Mouse (Mus musculus): ENCODE data around the gene Gm6993. TPM values are rescaled to one million over a fixed set of nuclear protein-coding genes. Genes with fewer than 3 reads are reported as not detected.

Gm6993 gene
- polyA plus RNA-seq, 1 experiment from 2014 or later = not detected

DNA sequence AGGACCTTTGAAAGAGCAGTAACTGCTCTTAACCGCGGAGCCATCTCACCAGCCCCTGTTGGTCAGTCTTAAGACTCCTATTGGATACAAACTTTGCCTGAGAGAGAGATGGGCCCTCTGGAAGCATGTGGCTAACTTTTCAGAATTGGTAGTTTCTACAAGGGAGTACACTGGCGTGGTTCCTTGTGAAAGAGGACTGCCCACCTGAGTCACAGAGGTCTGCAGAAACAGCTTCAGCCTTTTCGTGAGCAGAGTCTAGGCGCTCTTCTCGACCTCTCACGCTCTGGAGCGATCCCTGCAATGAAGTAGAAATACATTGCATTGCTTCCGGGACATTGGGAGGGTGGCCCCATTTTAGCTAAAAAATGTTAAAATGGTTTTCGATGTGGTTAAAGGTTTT, 29.8 kb downstream of the Gm6993 start:
- H3K36me3 ChIP-seq (ENCODE audit: control insufficient read depth, insufficient read depth, low read length) = peaks cover 64% of the 10 kb centered on the region
- no peak overlapping the region for H3K4me3 ChIP-seq (ENCODE audit: low read depth, low read length)
- no peaks in the 10 kb centered on the region for H3K27me3 ChIP-seq (ENCODE audit: control insufficient read depth, insufficient read depth, low read length)
- peak overlapping the region; percentile 84; the same call in 1 of the 2 replicates for H3K27ac ChIP-seq (ENCODE audit: low read length)
- no peaks in the 10 kb centered on the region for H3K9me3 ChIP-seq (ENCODE audit: control insufficient read depth, low read depth, low read length)
- WGBS = 70% methylated on average over 10 of the region's 10 CpGs
- peaks cover 66% of the 10 kb centered on the region for H3K4me1 ChIP-seq (ENCODE audit: control insufficient read depth, insufficient read depth, low read length)
- no peak overlapping the region for H3K9ac ChIP-seq (replicated peaks; ENCODE audit: low read depth, low read length)
- ATAC-seq (ENCODE audit: insufficient number of reproducible peaks, insufficient read depth, low FRiP score, low read depth) = no peak
- peak overlapping the region; percentile 33; the same call in 1 of the 2 replicates for H3K4me2 ChIP-seq (replicated peaks; ENCODE audit: low read depth, low read length)

DNA sequence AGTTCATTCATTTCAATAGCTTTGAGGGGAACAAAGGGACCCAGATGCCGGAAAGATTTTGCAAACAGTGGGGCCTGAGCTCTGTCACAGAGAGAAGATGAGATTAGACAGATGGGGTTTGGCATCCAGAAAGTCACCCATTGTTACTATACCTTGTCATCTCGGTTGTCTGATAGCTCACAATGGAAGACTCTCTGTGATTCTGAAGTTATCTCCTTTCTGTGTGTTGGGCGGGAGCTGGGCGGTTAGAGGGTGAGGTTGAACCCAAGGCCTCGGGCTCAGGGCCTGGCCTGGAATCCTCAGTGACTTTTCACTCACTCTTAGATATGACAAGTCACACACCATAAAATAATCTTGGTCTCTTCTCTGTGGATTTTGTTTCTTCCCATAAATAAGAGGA, 30.2 kb downstream of the Gm6993 start:
- H3K36me3 ChIP-seq (ENCODE audit: control insufficient read depth, insufficient read depth, low read length) = peaks cover 65% of the 10 kb centered on the region

DNA sequence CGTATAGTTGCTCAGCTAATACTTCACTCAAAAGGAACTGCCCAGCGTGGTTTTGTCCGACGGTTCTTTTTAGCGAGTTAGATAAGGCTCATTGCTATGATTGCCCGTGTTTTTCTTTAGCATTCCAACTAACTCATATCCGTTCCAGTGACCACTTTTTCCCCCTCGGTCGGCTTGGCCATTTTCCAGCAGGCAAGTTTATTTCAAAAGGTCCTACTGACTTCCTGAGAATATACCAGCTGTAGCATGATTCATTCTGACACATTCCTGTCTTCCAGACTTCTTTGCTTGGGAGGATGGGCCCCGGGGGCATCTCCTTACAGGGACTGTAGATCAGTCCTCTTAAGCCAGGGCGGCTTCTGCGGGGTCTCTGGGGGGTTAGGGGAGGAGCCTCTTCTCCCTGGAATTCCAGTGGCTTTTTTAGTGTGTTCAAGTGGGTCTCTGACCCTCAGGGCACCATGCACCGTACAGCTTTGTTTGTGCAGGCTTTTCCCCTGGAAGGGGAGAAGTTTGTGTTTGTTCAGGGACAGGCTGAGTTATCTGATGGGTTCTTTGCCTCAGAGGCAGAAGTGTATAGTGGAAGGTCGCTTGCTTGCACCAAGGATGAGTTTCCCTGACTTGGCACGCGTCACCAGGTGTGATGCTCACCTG, 30.9 kb downstream of the Gm6993 start:
- no peaks in the 10 kb centered on the region for H3K9me3 ChIP-seq (ENCODE audit: control insufficient read depth, low read depth, low read length)
- peaks cover 70% of the 10 kb centered on the region for H3K4me1 ChIP-seq (ENCODE audit: control insufficient read depth, insufficient read depth, low read length)
- H3K4me3 ChIP-seq (ENCODE audit: low read depth, low read length) = 0 out of 2 replicates have a peak overlapping the region, but pooled peaks have one; percentile 3
- 10% methylated on average over 16 of the region's 16 CpGs for WGBS
- H3K36me3 ChIP-seq (ENCODE audit: control insufficient read depth, insufficient read depth, low read length) = peaks cover 70% of the 10 kb centered on the region
- H3K9ac ChIP-seq (replicated peaks; ENCODE audit: low read depth, low read length) = no peak overlapping the region
- peak; percentile 56; the same call in 1 of the 2 replicates for ATAC-seq (ENCODE audit: insufficient number of reproducible peaks, insufficient read depth, low FRiP score, low read depth)
- H3K27ac ChIP-seq (ENCODE audit: low read length) = peak overlapping the region; percentile 84
- H3K27me3 ChIP-seq (ENCODE audit: control insufficient read depth, insufficient read depth, low read length) = no peaks in the 10 kb centered on the region
- peak overlapping the region; percentile 33 for H3K4me2 ChIP-seq (replicated peaks; ENCODE audit: low read depth, low read length)

More for the DNA sequence above, 30.2 kb downstream of the Gm6993 start:
- WGBS = 39% methylated on average over 5 of the region's 5 CpGs
- no peak for ATAC-seq (ENCODE audit: insufficient number of reproducible peaks, insufficient read depth, low FRiP score, low read depth)
- Histone ChIP-seq H3K27me3 (ENCODE audit: control insufficient read depth, insufficient read depth, low read length) (no peaks in the 10 kb centered on the region), H3K4me3 (ENCODE audit: low read depth, low read length) (0 out of 2 replicates have a peak overlapping the region, but pooled peaks have one; percentile 3), H3K4me2 (replicated peaks; ENCODE audit: low read depth, low read length) (peak overlapping the region; percentile 33), H3K9ac (replicated peaks; ENCODE audit: low read depth, low read length) (no peak overlapping the region), H3K27ac (ENCODE audit: low read length) (peak overlapping the region; percentile 84), H3K9me3 (ENCODE audit: control insufficient read depth, low read depth, low read length) (no peaks in the 10 kb centered on the region), H3K4me1 (ENCODE audit: control insufficient read depth, insufficient read depth, low read length) (peaks cover 70% of the 10 kb centered on the region)

DNA sequence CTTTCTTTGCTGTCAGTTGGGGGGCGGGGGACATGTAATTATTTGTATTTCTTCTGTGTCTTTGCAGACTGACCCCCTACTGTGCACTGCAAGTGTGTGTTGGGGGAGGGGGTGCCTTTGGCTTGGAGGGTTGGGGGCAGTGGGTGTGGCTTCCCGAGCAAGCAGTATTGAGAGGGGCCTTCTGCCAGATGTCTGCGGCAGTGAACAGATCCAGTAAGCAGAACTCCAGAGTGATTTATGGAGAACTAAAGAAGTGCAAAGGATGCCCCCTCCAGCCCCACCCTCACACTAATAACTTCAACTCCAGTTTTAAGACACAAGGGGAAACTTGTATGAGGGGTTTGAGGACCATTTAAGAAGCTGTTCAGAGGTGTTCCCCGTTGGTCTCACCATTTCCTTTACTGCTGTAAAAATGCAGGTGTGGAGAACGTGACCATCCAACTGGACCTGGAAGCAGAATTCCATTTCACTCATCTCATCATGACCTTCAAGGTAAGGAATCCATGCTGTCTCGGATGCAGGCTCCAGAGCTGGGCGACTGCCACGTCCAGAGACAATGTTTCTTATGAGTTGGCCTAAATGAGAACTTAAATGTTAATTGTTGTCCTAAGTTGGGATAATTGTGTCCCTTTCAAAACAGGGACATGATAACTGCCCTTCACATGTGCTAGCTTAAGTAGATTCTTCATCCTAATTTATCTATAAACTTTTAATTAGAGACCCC, 31.6 kb downstream of the Gm6993 start:
- Histone ChIP-seq H3K9me3 (ENCODE audit: control insufficient read depth, low read depth, low read length) (no peaks in the 10 kb centered on the region), H3K36me3 (ENCODE audit: control insufficient read depth, insufficient read depth, low read length) (peaks cover 74% of the 10 kb centered on the region), H3K27me3 (ENCODE audit: control insufficient read depth, insufficient read depth, low read length) (no peaks in the 10 kb centered on the region), H3K4me1 (ENCODE audit: control insufficient read depth, insufficient read depth, low read length) (peaks cover 64% of the 10 kb centered on the region), H3K27ac (ENCODE audit: low read length) (peak overlapping the region; percentile 84; the same call in 1 of the 2 replicates), H3K4me2 (replicated peaks; ENCODE audit: low read depth, low read length) (peak overlapping the region; percentile 33), H3K9ac (replicated peaks; ENCODE audit: low read depth, low read length) (no peak overlapping the region), H3K4me3 (ENCODE audit: low read depth, low read length) (0 out of 2 replicates have a peak overlapping the region, but pooled peaks have one; percentile 3)
- ATAC-seq (ENCODE audit: insufficient number of reproducible peaks, insufficient read depth, low FRiP score, low read depth) = peak; percentile 7; the same call in 1 of the 2 replicates
- WGBS = 36% methylated on average over 8 of the region's 8 CpGs

DNA sequence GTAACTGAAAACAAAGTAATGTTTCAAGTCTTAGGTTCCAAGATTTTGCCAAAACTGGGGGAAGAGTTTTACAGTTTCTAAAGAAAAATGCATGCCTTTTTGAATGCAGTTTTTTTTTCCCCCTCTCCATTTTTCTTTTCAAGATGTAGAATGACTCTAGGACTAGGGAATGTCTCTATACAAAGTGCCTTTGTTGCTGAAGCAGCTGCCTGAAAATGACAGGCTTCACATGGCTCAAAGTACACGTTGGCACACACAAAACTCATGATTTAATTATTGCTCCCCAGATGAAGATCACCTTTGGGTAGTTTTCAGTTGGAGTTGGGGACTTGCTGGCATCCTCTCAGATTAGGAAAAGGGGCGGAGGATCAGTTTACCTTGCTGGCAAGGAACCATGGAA, 32.3 kb downstream of the Gm6993 start:
- Histone ChIP-seq H3K4me2 (replicated peaks; ENCODE audit: low read depth, low read length) (no peak overlapping the region), H3K36me3 (ENCODE audit: control insufficient read depth, insufficient read depth, low read length) (peaks cover 74% of the 10 kb centered on the region), H3K27me3 (ENCODE audit: control insufficient read depth, insufficient read depth, low read length) (no peaks in the 10 kb centered on the region), H3K9me3 (ENCODE audit: control insufficient read depth, low read depth, low read length) (no peaks in the 10 kb centered on the region), H3K9ac (replicated peaks; ENCODE audit: low read depth, low read length) (no peak overlapping the region), H3K27ac (ENCODE audit: low read length) (no peak overlapping the region), H3K4me1 (ENCODE audit: control insufficient read depth, insufficient read depth, low read length) (peaks cover 57% of the 10 kb centered on the region), H3K4me3 (ENCODE audit: low read depth, low read length) (no peak overlapping the region)
- WGBS = 78% methylated on average over 2 of the region's 2 CpGs
- no peak for ATAC-seq (ENCODE audit: insufficient number of reproducible peaks, insufficient read depth, low FRiP score, low read depth)

DNA sequence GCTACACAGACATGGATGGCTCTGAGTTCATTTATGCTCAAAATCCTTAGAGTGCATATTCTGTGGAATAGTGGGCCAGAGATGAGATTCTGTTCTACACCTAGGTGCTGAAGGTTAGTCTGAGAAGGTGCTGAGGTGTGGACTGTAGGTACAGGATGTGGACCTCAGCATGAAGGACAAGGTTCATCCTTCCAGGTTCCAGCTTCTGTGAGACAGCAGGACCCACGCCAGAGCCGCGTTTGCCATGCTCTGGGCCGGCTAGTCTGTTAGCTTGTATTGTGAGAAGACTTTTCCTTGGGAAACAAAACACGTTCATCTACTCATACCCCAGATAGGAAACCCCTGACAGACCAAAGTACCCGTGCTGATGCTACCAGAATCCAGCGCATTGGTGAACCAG, 33.1 kb downstream of the Gm6993 start:
- 96% methylated on average over 7 of the region's 7 CpGs for WGBS
- Histone ChIP-seq H3K9me3 (ENCODE audit: control insufficient read depth, low read depth, low read length) (no peaks in the 10 kb centered on the region), H3K9ac (replicated peaks; ENCODE audit: low read depth, low read length) (no peak overlapping the region), H3K4me1 (ENCODE audit: control insufficient read depth, insufficient read depth, low read length) (peaks cover 49% of the 10 kb centered on the region), H3K4me2 (replicated peaks; ENCODE audit: low read depth, low read length) (no peak overlapping the region), H3K27ac (ENCODE audit: low read length) (no peak overlapping the region), H3K4me3 (ENCODE audit: low read depth, low read length) (no peak overlapping the region), H3K27me3 (ENCODE audit: control insufficient read depth, insufficient read depth, low read length) (no peaks in the 10 kb centered on the region), H3K36me3 (ENCODE audit: control insufficient read depth, insufficient read depth, low read length) (peaks cover 82% of the 10 kb centered on the region)
- no peak for ATAC-seq (ENCODE audit: insufficient number of reproducible peaks, insufficient read depth, low FRiP score, low read depth)

DNA sequence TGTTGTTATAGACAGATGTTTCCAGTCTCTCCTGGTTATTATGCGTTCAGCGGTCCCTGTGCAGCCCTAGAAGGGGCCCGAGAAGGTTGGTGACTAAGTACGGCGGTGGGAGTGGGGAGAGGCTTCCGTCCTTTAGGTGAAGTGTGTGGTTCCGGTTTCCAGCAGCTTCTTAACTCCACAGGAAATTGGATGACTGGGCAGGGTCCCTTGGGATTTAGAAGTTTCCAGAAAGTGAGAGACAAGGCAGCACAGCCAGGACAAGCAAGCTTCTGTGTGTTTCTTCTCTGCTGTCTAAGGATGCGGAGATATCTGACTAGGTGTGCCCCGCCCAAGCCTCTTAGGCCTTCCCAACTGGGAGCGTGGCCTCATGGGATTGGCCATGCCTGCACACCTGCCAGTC, 34.8 kb downstream of the Gm6993 start:
- H3K9ac ChIP-seq (replicated peaks; ENCODE audit: low read depth, low read length) = no peak overlapping the region
- peaks cover 86% of the 10 kb centered on the region for H3K36me3 ChIP-seq (ENCODE audit: control insufficient read depth, insufficient read depth, low read length)

DNA sequence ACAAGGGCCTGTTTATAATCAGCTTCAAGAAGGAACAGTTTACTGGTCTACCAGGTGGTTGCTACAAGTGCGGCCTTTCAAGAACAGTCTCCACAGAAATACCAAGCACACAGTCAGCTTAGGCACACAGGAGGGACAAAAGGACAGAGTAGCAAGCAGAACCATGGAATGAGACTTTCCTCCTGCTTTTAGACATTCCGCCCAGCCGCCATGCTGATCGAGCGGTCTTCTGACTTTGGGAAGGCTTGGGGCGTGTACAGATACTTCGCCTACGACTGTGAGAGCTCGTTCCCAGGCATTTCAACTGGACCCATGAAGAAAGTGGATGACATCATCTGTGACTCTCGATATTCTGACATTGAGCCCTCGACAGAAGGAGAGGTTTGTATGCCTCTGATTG, 37.7 kb downstream of the Gm6993 start:
- Histone ChIP-seq H3K27ac (ENCODE audit: low read length) (no peak overlapping the region), H3K4me1 (ENCODE audit: control insufficient read depth, insufficient read depth, low read length) (peaks cover 20% of the 10 kb centered on the region), H3K4me2 (replicated peaks; ENCODE audit: low read depth, low read length) (no peak overlapping the region), H3K4me3 (ENCODE audit: low read depth, low read length) (no peak overlapping the region), H3K36me3 (ENCODE audit: control insufficient read depth, insufficient read depth, low read length) (peaks cover 80% of the 10 kb centered on the region), H3K9ac (replicated peaks; ENCODE audit: low read depth, low read length) (no peak overlapping the region), H3K9me3 (ENCODE audit: control insufficient read depth, low read depth, low read length) (no peaks in the 10 kb centered on the region), H3K27me3 (ENCODE audit: control insufficient read depth, insufficient read depth, low read length) (no peaks in the 10 kb centered on the region)
- ATAC-seq (ENCODE audit: insufficient number of reproducible peaks, insufficient read depth, low FRiP score, low read depth) = no peak
- 94% methylated on average over 11 of the region's 11 CpGs for WGBS

More for the DNA sequence above, 34.8 kb downstream of the Gm6993 start:
- WGBS = 58% methylated on average over 10 of the region's 10 CpGs
- no peak for ATAC-seq (ENCODE audit: insufficient number of reproducible peaks, insufficient read depth, low FRiP score, low read depth)
- Histone ChIP-seq H3K27ac (ENCODE audit: low read length) (0 out of 2 replicates have a peak overlapping the region, but pooled peaks have one; percentile 28), H3K27me3 (ENCODE audit: control insufficient read depth, insufficient read depth, low read length) (no peaks in the 10 kb centered on the region), H3K4me1 (ENCODE audit: control insufficient read depth, insufficient read depth, low read length) (peaks cover 39% of the 10 kb centered on the region), H3K4me2 (replicated peaks; ENCODE audit: low read depth, low read length) (no peak overlapping the region), H3K4me3 (ENCODE audit: low read depth, low read length) (no peak overlapping the region), H3K9me3 (ENCODE audit: control insufficient read depth, low read depth, low read length) (no peaks in the 10 kb centered on the region)

All from stomach, embryonic 14.5 days (tissue).